Mouse (Mus musculus) heart, embryonic 13.5 days (tissue): Measurements from ENCODE around the gene Sptssb. TPM values are rescaled to one million over a fixed set of nuclear protein-coding genes. Genes with fewer than 3 reads are reported as not detected.

ENCODE experiments used
- ATAC-seq: fragments of 200-750 bp; cut with Nextera tagmentation; 2 replicates; pipeline ENCODE4 v1.8.0; 2017; ENCODE audit warnings: moderate TSS enrichment; ENCODE audit not compliant: insufficient number of reproducible peaks, low FRiP score, low TSS enrichment; ENCODE audit errors: extremely low read depth
- H3K27ac ChIP-seq: fragments of 300-500 bp; sonication (generic); replicated peaks from 2 replicates; pipeline ENCODE4 v1.5.1; 2015; ENCODE audit warnings: moderate library complexity, mild to moderate bottlenecking, inconsistent platforms
- H3K27me3 ChIP-seq: fragments of 300-500 bp; sonication (generic); replicated peaks from 2 replicates; pipeline ENCODE4 v1.6.1; 2015; ENCODE audit warnings: mild to moderate bottlenecking, inconsistent platforms
- H3K36me3 ChIP-seq: fragments of 300-500 bp; sonication (generic); 2 replicates; pipeline ENCODE4 v1.6.1; 2015; ENCODE audit warnings: mild to moderate bottlenecking, inconsistent platforms
- H3K4me1 ChIP-seq: fragments of 300-500 bp; sonication (generic); 2 replicates; pipeline ENCODE4 v1.6.1; 2015; ENCODE audit warnings: inconsistent platforms
- H3K4me2 ChIP-seq: fragments of 300-500 bp; sonication (generic); 2 replicates; pipeline ENCODE4 v1.6.1; 2015; ENCODE audit warnings: inconsistent platforms, mild to moderate bottlenecking, moderate library complexity
- H3K4me3 ChIP-seq: fragments of 300-500 bp; sonication (generic); 2 replicates; pipeline ENCODE4 v1.5.1; 2015; ENCODE audit warnings: moderate library complexity, mild to moderate bottlenecking, inconsistent platforms
- H3K9ac ChIP-seq: fragments of 300-500 bp; sonication (generic); 2 replicates; pipeline ENCODE4 v1.6.1; 2015; ENCODE audit warnings: inconsistent platforms, mild to moderate bottlenecking, moderate library complexity
- H3K9me3 ChIP-seq: fragments of 300-500 bp; sonication (generic); 2 replicates; pipeline ENCODE4 v1.6.1; 2016; ENCODE audit warnings: inconsistent platforms
- WGBS: fragments of 180-500 bp; shearing (Covaris S2); methylation state at CpG from one replicate; pipeline ENCODE4 v1.1.7; 2015; ENCODE audit warnings: mixed read lengths; 5-methylcytosine and 5-hydroxymethylcytosine counted together
- polyA plus RNA-seq: library from polyadenylated mRNA; unstranded; fragments of >200 nt; fragmentation: Nextera tagmentation; extraction: Ambion mirVana; gene quantifications from 2 replicates; pipeline ENCODE4 v1.2.1, GENCODE M21; 2015

The Sptssb gene
- polyA plus RNA-seq, 1 experiment from 2014 or later: 1.0 TPM

GRCm38 (mm10) chr3:69820614-69821013 lies 39.1 kb downstream of the Sptssb start:
- H3K36me3 ChIP-seq: no peaks in the 10 kb centered on the region
- H3K9me3 ChIP-seq: no peaks in the 10 kb centered on the region
- H3K4me1 ChIP-seq: no peaks in the 10 kb centered on the region
- no peak overlapping the region for H3K9ac ChIP-seq
- no peak overlapping the region for H3K4me2 ChIP-seq
- no peak overlapping the region for H3K4me3 ChIP-seq
- WGBS: 75% methylated on average over 7 of the region's 7 CpGs
- no peak overlapping the region for H3K27ac ChIP-seq
- no peaks in the 10 kb centered on the region for H3K27me3 ChIP-seq
- ATAC-seq: no peak

- no peak overlapping the region for H3K4me2 ChIP-seq
- 63% methylated on average over 3 of the region's 3 CpGs for WGBS
- H3K4me1 ChIP-seq: no peaks in the 10 kb centered on the region
- H3K9me3 ChIP-seq: no peaks in the 10 kb centered on the region
- no peak for ATAC-seq
- no peak overlapping the region for H3K9ac ChIP-seq
- no peak overlapping the region for H3K27ac ChIP-seq
- no peaks in the 10 kb centered on the region for H3K27me3 ChIP-seq
- no peak overlapping the region for H3K4me3 ChIP-seq
- no peaks in the 10 kb centered on the region for H3K36me3 ChIP-seq
Measured at GRCm38 (mm10) chr3:69819851-69820200, 39.9 kb downstream of the Sptssb start.

GRCm38 (mm10) chr3:69819146-69819850 lies 40.4 kb downstream of the Sptssb start:
- WGBS: 82% methylated on average over 7 of the region's 7 CpGs
- H3K9ac ChIP-seq: no peak overlapping the region
- H3K36me3 ChIP-seq: no peaks in the 10 kb centered on the region
- no peak for ATAC-seq
- no peak overlapping the region for H3K4me2 ChIP-seq
- no peaks in the 10 kb centered on the region for H3K27me3 ChIP-seq
- H3K4me1 ChIP-seq: no peaks in the 10 kb centered on the region
- H3K4me3 ChIP-seq: no peak overlapping the region
- H3K27ac ChIP-seq: no peak overlapping the region
- no peaks in the 10 kb centered on the region for H3K9me3 ChIP-seq

GRCm38 (mm10) chr3:69818466-69818865 lies 41.3 kb downstream of the Sptssb start:
- Histone ChIP-seq H3K4me3 (no peak overlapping the region), H3K4me1 (no peaks in the 10 kb centered on the region), H3K9ac (no peak overlapping the region), H3K4me2 (no peak overlapping the region), H3K27me3 (no peaks in the 10 kb centered on the region), H3K9me3 (no peaks in the 10 kb centered on the region), H3K36me3 (no peaks in the 10 kb centered on the region), H3K27ac (no peak overlapping the region)
- WGBS: 39% methylated on average over 5 of the region's 5 CpGs
- ATAC-seq: no peak

- Histone ChIP-seq H3K36me3 (no peaks in the 10 kb centered on the region), H3K27ac (no peak overlapping the region), H3K9me3 (no peaks in the 10 kb centered on the region), H3K4me2 (no peak overlapping the region), H3K27me3 (no peaks in the 10 kb centered on the region), H3K4me3 (no peak overlapping the region), H3K4me1 (no peaks in the 10 kb centered on the region), H3K9ac (no peak overlapping the region)
- ATAC-seq: no peak
- WGBS: 61% methylated on average over 2 of the region's 2 CpGs
Measured at GRCm38 (mm10) chr3:69816547-69816946, 43.2 kb downstream of the Sptssb start.

- ATAC-seq: no peak
- no peaks in the 10 kb centered on the region for H3K4me1 ChIP-seq
- H3K27me3 ChIP-seq: no peaks in the 10 kb centered on the region
- no peaks in the 10 kb centered on the region for H3K36me3 ChIP-seq
- no peak overlapping the region for H3K27ac ChIP-seq
- no peak overlapping the region for H3K4me2 ChIP-seq
- WGBS: 72% methylated on average over 11 of the region's 11 CpGs
- no peak overlapping the region for H3K9ac ChIP-seq
- H3K4me3 ChIP-seq: no peak overlapping the region
- H3K9me3 ChIP-seq: no peaks in the 10 kb centered on the region
Measured at GRCm38 (mm10) chr3:69813005-69813695, 46.6 kb downstream of the Sptssb start.

- ATAC-seq: no peak
- no peaks in the 10 kb centered on the region for H3K27me3 ChIP-seq
- H3K4me1 ChIP-seq: no peaks in the 10 kb centered on the region
- no peak overlapping the region for H3K4me3 ChIP-seq
- WGBS: 63% methylated on average over 2 of the region's 2 CpGs
- no peak overlapping the region for H3K27ac ChIP-seq
- H3K4me2 ChIP-seq: no peak overlapping the region
- H3K9ac ChIP-seq: no peak overlapping the region
- H3K36me3 ChIP-seq: no peaks in the 10 kb centered on the region
- no peaks in the 10 kb centered on the region for H3K9me3 ChIP-seq
Measured at GRCm38 (mm10) chr3:69812442-69812841, 47.3 kb downstream of the Sptssb start.

GRCm38 (mm10) chr3:69808479-69808878 lies 51.3 kb downstream of the Sptssb start:
- Histone ChIP-seq H3K4me2 (no peak overlapping the region), H3K4me3 (no peak overlapping the region), H3K9me3 (no peaks in the 10 kb centered on the region), H3K9ac (no peak overlapping the region), H3K4me1 (no peaks in the 10 kb centered on the region), H3K27ac (no peak overlapping the region), H3K36me3 (no peaks in the 10 kb centered on the region), H3K27me3 (no peaks in the 10 kb centered on the region)
- WGBS: 58% methylated on average over 7 of the region's 7 CpGs
- ATAC-seq: no peak

GRCm38 (mm10) chr3:69803137-69803536 lies 56.6 kb downstream of the Sptssb start:
- Histone ChIP-seq H3K4me2 (no peak overlapping the region), H3K27ac (no peak overlapping the region), H3K4me3 (no peak overlapping the region), H3K9ac (no peak overlapping the region), H3K27me3 (no peaks in the 10 kb centered on the region), H3K36me3 (no peaks in the 10 kb centered on the region), H3K9me3 (no peaks in the 10 kb centered on the region), H3K4me1 (no peaks in the 10 kb centered on the region)
- ATAC-seq: no peak
- WGBS: 68% methylated on average over 1 of the region's 1 CpGs

GRCm38 (mm10) chr3:69800829-69801384 lies 58.8 kb downstream of the Sptssb start:
- WGBS: 61% methylated on average over 7 of the region's 7 CpGs
- no peaks in the 10 kb centered on the region for H3K36me3 ChIP-seq
- no peak overlapping the region for H3K27ac ChIP-seq
- no peak overlapping the region for H3K4me2 ChIP-seq
- no peaks in the 10 kb centered on the region for H3K9me3 ChIP-seq
- ATAC-seq: no peak
- H3K4me3 ChIP-seq: no peak overlapping the region
- H3K4me1 ChIP-seq: no peaks in the 10 kb centered on the region
- no peaks in the 10 kb centered on the region for H3K27me3 ChIP-seq
- no peak overlapping the region for H3K9ac ChIP-seq

- no peak for ATAC-seq
- Histone ChIP-seq H3K4me2 (no peak overlapping the region), H3K4me1 (no peaks in the 10 kb centered on the region), H3K9me3 (no peaks in the 10 kb centered on the region), H3K4me3 (no peak overlapping the region), H3K27ac (no peak overlapping the region), H3K9ac (no peak overlapping the region), H3K27me3 (no peaks in the 10 kb centered on the region), H3K36me3 (no peaks in the 10 kb centered on the region)
- WGBS: 82% methylated on average over 1 of the region's 1 CpGs
Measured at GRCm38 (mm10) chr3:69799096-69799495, 60.6 kb downstream of the Sptssb start.

- WGBS: 60% methylated on average over 2 of the region's 2 CpGs
- Histone ChIP-seq H3K4me1 (no peaks in the 10 kb centered on the region), H3K36me3 (no peaks in the 10 kb centered on the region), H3K27me3 (no peaks in the 10 kb centered on the region), H3K9ac (no peak overlapping the region), H3K4me3 (no peak overlapping the region), H3K9me3 (0 out of 2 replicates have a peak, but pooled peaks cover 6% of the 10 kb centered on the region), H3K4me2 (no peak overlapping the region), H3K27ac (no peak overlapping the region)
- ATAC-seq: no peak
Measured at GRCm38 (mm10) chr3:69797969-69798368, 61.8 kb downstream of the Sptssb start.
